Mouse (Mus musculus) G1E (cell line): ENCODE measurements around the gene Cd3eap.

ENCODE experiments used
- CTCF ChIP-seq: IDR thresholded peaks from 2 replicates; pipeline ENCODE4 v1.5.1; 2012; ENCODE audit warnings: low read depth, low read length, inconsistent platforms, mixed read lengths
- GATA1 ChIP-seq: IDR thresholded peaks from 2 replicates; pipeline ENCODE4 v1.6.1; 2012; ENCODE audit warnings: borderline replicate concordance, low read length, inconsistent platforms, mixed read lengths
- GATA2 ChIP-seq: IDR thresholded peaks from 2 replicates; pipeline ENCODE4 v1.6.1; 2012; ENCODE audit warnings: low read depth, low read length, inconsistent platforms, borderline replicate concordance
- POLR2AphosphoS5 ChIP-seq: IDR thresholded peaks from 2 replicates; pipeline ENCODE4 v1.6.1; 2012; ENCODE audit warnings: low read depth, low read length, inconsistent platforms; ENCODE audit not compliant: insufficient replicate concordance
- TAL1 ChIP-seq: conservative IDR thresholded peaks from 2 replicates; pipeline ENCODE4 v1.6.1; 2012; ENCODE audit warnings: low read depth, low read length, inconsistent platforms, mixed read lengths

GRCm38 (mm10) chr7:19402535-19403112, 43.3 kb upstream of the Cd3eap start:
- TF ChIP-seq GATA1 (no peak), CTCF (no peak), TAL1 (no peak), POLR2AphosphoS5 (no peak), GATA2 (no peak)
